Mouse (Mus musculus): ENCODE measurements around the gene Tigd2.
"Not testable (repeated sequence)": the region's sequence is repeated elsewhere in the genome, so short reads cannot be mapped to it uniquely, and the experiment has no call there.

DNA sequence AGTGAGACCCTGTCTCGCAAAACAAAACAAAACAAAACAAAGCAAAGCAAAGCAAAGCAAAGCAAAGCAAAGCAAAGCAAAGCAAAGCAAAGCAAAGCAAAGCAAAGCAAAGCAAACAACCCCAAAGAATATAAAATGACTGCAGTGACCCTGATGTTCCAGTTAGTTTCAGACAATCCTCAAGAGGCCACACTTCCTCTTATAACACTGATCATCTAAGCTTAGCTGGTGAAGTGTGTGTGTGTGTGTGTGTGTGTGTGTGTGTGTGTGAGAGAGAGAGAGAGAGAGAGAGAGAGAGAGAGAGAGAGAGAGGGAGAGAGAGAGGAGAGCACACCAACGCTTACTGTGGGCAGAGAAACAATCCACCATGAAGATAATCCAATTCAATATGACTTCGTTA lies 14.2 kb upstream of the Tigd2 start:
- not testable (repeated sequence) for TF ChIP-seq CTCF (conservative IDR thresholded peaks at IDR 0.05; ENCODE audit: low read length); NANOG (IDR thresholded peaks at IDR 0.05; ENCODE audit: borderline replicate concordance, low read length); POU5F1 (IDR thresholded peaks at IDR 0.05; ENCODE audit: borderline replicate concordance, low read length)

All from E14TG2a.4 (cell line).